In genomic region chr9:23122524-23122923, GRCm38 (mm10) we compare ENCODE assay signal across 26 mouse cellular contexts.
"Had no signal": no experiment of that assay in that cellular context is flagged by ENCODE, and none has a peak within 500 bp of the region (broad histone marks: within the 10 kb centered on the region; RNA-seq: fewer than 3 reads in every experiment).

No protein-coding gene starts in this region.

- H3K27me3 ChIP-seq: heart, embryonic 12.5 days; hindbrain, embryonic 12.5 days; kidney, embryonic 15.5 days; limb, embryonic 13.5 days; limb, embryonic 15.5 days; liver, embryonic 12.5 days had no signal

- H3K9me3 ChIP-seq: heart, embryonic 10.5 days; heart, embryonic 12.5 days; hindbrain, embryonic 12.5 days; kidney, embryonic 15.5 days; limb, embryonic 13.5 days; limb, embryonic 15.5 days; liver, embryonic 12.5 days had no signal

- DNase-seq: gastrocnemius, adult 2 months; gastrocnemius, postnatal 10 days; gastrocnemius, postnatal 25 days; heart, adult 18-20 months; heart, postnatal 10 days; heart, postnatal 36 days; kidney, adult 11 months; kidney, adult 2 months; kidney, adult 9 months; kidney, postnatal 14 days; kidney, postnatal 36 days; layer of hippocampus, adult 9-11 months; layer of hippocampus, postnatal 36 days; left cerebral cortex, postnatal 4 days had no signal

- H3K4me2 ChIP-seq: heart, embryonic 12.5 days; hindbrain, embryonic 12.5 days; hindbrain, embryonic 14.5 days; kidney, embryonic 15.5 days; limb, embryonic 13.5 days; limb, embryonic 15.5 days; liver, embryonic 12.5 days had no signal

- H3K4me1 ChIP-seq: liver, embryonic 12.5 days had no signal

- H3K27ac ChIP-seq: gastrocnemius, adult 2 months; heart, embryonic 10.5 days; hindbrain, embryonic 12.5 days; hindbrain, embryonic 14.5 days; hindbrain, postnatal 0 days; kidney, embryonic 15.5 days; kidney, postnatal 0 days; limb, embryonic 13.5 days; limb, embryonic 15.5 days; liver, embryonic 12.5 days; liver, embryonic 14.5 days had no signal

- H3K36me3 ChIP-seq: heart, embryonic 10.5 days; heart, embryonic 12.5 days; hindbrain, embryonic 12.5 days; kidney, embryonic 15.5 days; limb, embryonic 13.5 days; limb, embryonic 15.5 days; liver, embryonic 12.5 days had no signal

- H3K4me3 ChIP-seq: gastrocnemius, adult 2 months; heart, embryonic 10.5 days; heart, embryonic 12.5 days; hindbrain, embryonic 12.5 days; kidney, embryonic 15.5 days; limb, embryonic 13.5 days; limb, embryonic 15.5 days; liver, embryonic 12.5 days had no signal

- H3K9ac ChIP-seq: heart, embryonic 12.5 days; hindbrain, embryonic 12.5 days; hindbrain, embryonic 14.5 days; kidney, embryonic 15.5 days; limb, embryonic 13.5 days; limb, embryonic 15.5 days; liver, embryonic 12.5 days; liver, embryonic 14.5 days had no signal

- ATAC-seq: hindbrain, postnatal 0 days; intestine, embryonic 16.5 days; liver, embryonic 12.5 days had no signal
